Mouse (Mus musculus) kidney, postnatal 0 days (tissue): ENCODE measurements around the gene Fzd4. TPM values are rescaled to one million over a fixed set of nuclear protein-coding genes. Genes with fewer than 3 reads are reported as not detected.

Experiments
- ATAC-seq: fragments of 200-750 bp; cut with Nextera tagmentation; replicated peaks from 2 replicates; pipeline ENCODE4 v1.8.0; 2017; ENCODE audit warnings: low read depth, moderate number of reproducible peaks, moderate TSS enrichment, moderate library complexity; ENCODE audit not compliant: low FRiP score
- DNase-seq: peaks from one replicate; pipeline ENCODE4 v3.0.0-alpha.2; 2016; ENCODE audit warnings: low spot score
- H3K27ac ChIP-seq: fragments of 300-500 bp; sonication (generic); 2 replicates; pipeline ENCODE4 v1.5.1; 2014; ENCODE audit warnings: mild to moderate bottlenecking
- H3K27me3 ChIP-seq: fragments of 300-500 bp; sonication (generic); 2 replicates; pipeline ENCODE4 v1.6.1; 2014; ENCODE audit warnings: low read length, mixed read lengths; ENCODE audit not compliant: insufficient read depth
- H3K36me3 ChIP-seq: fragments of 300-500 bp; sonication (generic); 2 replicates; pipeline ENCODE4 v1.6.1; 2014; ENCODE audit warnings: low read length, mixed read lengths; ENCODE audit not compliant: insufficient read depth
- H3K4me1 ChIP-seq: fragments of 300-500 bp; sonication (generic); replicated peaks from 2 replicates; pipeline ENCODE4 v1.6.1; 2014; ENCODE audit warnings: antibody characterized with exemption, low read length, mixed read lengths; ENCODE audit not compliant: insufficient read depth
- H3K4me2 ChIP-seq: fragments of 300-500 bp; sonication (generic); 2 replicates; pipeline ENCODE4 v1.6.1; 2014; ENCODE audit warnings: mild to moderate bottlenecking, low read length, moderate library complexity, mixed read lengths
- H3K4me3 ChIP-seq: fragments of 300-500 bp; sonication (generic); replicated peaks from 2 replicates; pipeline ENCODE4 v1.5.1; 2014; ENCODE audit warnings: low read depth, low read length
- H3K9ac ChIP-seq: fragments of 300-500 bp; sonication (generic); 2 replicates; pipeline ENCODE4 v1.6.1; 2014; ENCODE audit warnings: low read depth, low read length
- H3K9me3 ChIP-seq: fragments of 300-500 bp; sonication (generic); replicated peaks from 2 replicates; pipeline ENCODE4 v1.6.1; 2016; ENCODE audit warnings: low read length, inconsistent platforms, mixed read lengths
- CTCF ChIP-seq: IDR thresholded peaks from 2 replicates; pipeline ENCODE4 v1.5.1; 2016; ENCODE audit warnings: antibody characterized with exemption, low read depth, mild to moderate bottlenecking, moderate library complexity
- WGBS: fragments of 180-500 bp; shearing (Covaris S2); extraction: QIAGEN DNeasy Blood & Tissue Kit; methylation state at CpG from one replicate; pipeline ENCODE4 v1.1.7; 2014; 5-methylcytosine and 5-hydroxymethylcytosine counted together
- polyA plus RNA-seq: library from polyadenylated mRNA; unstranded; fragments of >200 nt; fragmentation: Nextera tagmentation; extraction: Ambion mirVana; gene quantifications from 2 replicates; pipeline ENCODE4 v1.2.1, GENCODE M21; 2015

Fzd4 gene
- polyA plus RNA-seq, 1 experiment from 2014 or later = 29.6 TPM

DNA sequence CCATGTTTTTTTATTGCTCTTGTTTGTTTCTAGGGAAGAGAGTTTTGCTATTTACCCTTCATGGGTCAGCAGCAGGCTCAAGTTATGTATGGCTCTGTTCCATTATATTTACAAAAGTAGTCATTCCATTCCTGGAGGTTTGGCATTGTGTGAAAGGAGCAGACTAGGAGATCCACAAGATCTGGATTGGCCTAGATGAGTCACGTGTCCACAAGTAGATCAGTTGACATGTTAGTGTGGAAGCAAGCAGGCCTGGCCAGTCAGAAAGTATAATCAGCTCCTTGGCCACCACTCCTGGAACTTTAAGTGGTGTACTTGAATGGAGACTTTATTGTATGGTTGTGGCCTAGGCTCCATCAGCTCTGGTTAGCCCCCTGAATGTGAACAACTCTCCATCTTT, 25.2 kb downstream of the Fzd4 start:
- H3K9ac ChIP-seq = no peak overlapping the region
- no peak for TF ChIP-seq CTCF
- no peaks in the 10 kb centered on the region for H3K9me3 ChIP-seq
- peak overlapping the region; percentile 56 for H3K27ac ChIP-seq
- H3K4me3 ChIP-seq = no peak overlapping the region
- no peak for DNase-seq
- H3K4me1 ChIP-seq = peaks cover 9% of the 10 kb centered on the region
- peak; percentile 20; the same call in 1 of the 2 replicates for ATAC-seq
- WGBS = 73% methylated on average over 1 of the region's 1 CpGs
- no peaks in the 10 kb centered on the region for H3K36me3 ChIP-seq
- no peak overlapping the region for H3K4me2 ChIP-seq
- no peaks in the 10 kb centered on the region for H3K27me3 ChIP-seq

DNA sequence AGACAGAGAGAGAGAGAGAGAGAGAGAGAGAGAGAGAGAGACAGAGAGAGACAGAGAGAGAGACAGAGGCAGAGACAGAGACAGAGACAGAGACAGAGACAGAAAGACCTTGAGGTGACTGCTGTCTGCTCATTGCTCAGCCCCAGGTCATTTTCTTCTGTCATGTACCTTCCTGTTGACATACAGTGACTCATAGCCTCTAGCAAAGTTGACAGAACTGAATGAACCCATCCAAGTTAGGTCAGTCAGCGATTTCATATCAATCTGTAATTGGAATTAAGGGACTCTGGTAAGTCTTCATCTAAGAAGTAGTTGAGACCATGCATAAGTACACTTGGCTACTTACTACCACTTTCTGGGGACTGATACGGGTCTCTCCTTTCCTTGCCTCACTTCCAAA, 27.0 kb downstream of the Fzd4 start:
- Histone ChIP-seq H3K36me3 (no peaks in the 10 kb centered on the region), H3K27ac (no peak overlapping the region), H3K9me3 (no peaks in the 10 kb centered on the region), H3K27me3 (no peaks in the 10 kb centered on the region), H3K9ac (no peak overlapping the region), H3K4me3 (no peak overlapping the region), H3K4me1 (peaks cover 9% of the 10 kb centered on the region), H3K4me2 (no peak overlapping the region)
- 98% methylated on average over 2 of the region's 2 CpGs for WGBS
- no peak for TF ChIP-seq CTCF
- no peak for DNase-seq
- ATAC-seq = no peak

DNA sequence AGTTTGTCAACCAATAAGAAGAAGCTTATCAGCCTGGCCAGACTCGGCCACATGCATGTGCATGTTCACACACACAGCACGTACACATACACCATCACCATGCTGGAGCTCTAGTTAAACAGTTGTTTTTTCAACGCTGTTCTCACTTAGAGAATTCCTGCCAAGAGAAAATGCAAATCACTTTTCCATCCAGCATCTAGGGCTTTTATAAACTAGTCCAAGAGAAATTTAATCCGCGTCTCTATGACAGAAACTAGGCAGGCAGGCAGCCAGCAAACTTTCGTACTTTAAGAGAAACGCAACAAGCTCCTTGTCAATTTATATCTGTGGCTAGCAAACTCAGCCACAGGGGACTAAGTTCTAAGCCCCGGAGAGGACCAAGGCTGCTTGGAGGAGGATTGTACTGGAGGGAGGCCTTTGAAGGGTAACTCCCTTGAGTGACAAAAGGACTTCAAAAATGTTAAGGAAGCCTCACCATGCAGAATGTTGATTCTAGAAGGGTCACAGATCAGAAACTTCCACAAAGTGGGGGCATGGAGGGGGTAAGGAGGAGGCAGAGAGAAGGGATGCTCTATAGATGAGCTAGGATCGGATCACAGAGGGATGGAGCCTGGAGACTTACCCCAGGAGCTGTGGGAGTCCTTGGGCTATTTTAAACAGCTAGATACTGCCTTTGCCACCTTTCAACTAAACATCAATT, 29.2 kb downstream of the Fzd4 start:
- DNase-seq (no peak), ATAC-seq (no peak)
- no peak overlapping the region for H3K4me2 ChIP-seq
- no peaks in the 10 kb centered on the region for H3K27me3 ChIP-seq
- H3K4me3 ChIP-seq = no peak overlapping the region
- H3K27ac ChIP-seq = peak overlapping the region; percentile 87
- no peak for TF ChIP-seq CTCF
- H3K9me3 ChIP-seq = no peaks in the 10 kb centered on the region
- no peaks in the 10 kb centered on the region for H3K36me3 ChIP-seq
- H3K4me1 ChIP-seq = peaks cover 9% of the 10 kb centered on the region; the same call in 1 of the 2 replicates
- no peak overlapping the region for H3K9ac ChIP-seq
- 31% methylated on average over 9 of the region's 9 CpGs for WGBS

DNA sequence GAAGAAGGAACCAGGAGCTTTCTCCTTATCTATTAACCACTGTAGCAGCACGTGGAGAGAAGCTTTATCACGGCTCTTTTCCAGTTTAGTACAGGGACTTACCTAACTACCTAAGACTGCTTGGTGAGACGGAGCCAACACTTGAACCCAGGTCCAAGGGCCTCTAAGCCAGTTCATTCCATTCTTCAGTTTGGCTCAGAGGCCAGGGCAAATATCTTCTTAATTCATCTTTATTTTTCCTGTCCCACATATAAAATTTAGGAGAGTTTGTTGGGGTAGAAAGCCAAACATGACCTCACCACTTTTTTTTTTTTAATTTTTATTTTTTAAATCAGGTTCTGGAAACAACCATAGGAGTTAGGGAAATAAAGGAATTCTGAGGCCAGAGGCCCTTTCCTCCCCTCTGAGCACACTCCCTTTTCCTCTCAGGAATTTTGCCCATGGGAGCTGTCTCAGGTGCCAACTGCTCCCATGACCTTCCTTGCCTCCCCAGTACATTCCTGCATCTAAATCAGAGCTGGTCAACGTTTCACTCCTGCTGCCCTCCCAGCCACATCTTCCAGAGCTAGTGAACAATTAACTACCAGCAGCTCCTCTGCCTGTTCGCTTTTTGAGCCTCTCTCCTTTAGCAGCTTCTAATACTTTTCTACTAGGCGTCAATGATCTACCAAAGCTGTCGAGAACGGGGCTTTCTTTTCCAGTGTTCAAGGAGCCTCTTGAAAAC, 29.9 kb downstream of the Fzd4 start:
- DNase-seq (peak; percentile 86), ATAC-seq (peak; percentile 90)
- H3K27ac ChIP-seq = peak overlapping the region; percentile 87
- 0 out of 2 replicates have a peak overlapping the region, but pooled peaks have one; percentile 16 for H3K4me2 ChIP-seq
- H3K9ac ChIP-seq = no peak overlapping the region
- no peaks in the 10 kb centered on the region for H3K9me3 ChIP-seq
- 28% methylated on average over 8 of the region's 8 CpGs for WGBS
- H3K4me1 ChIP-seq = peaks cover 9% of the 10 kb centered on the region; the same call in 1 of the 2 replicates
- no peak for TF ChIP-seq CTCF
- H3K27me3 ChIP-seq = no peaks in the 10 kb centered on the region
- H3K36me3 ChIP-seq = no peaks in the 10 kb centered on the region
- no peak overlapping the region for H3K4me3 ChIP-seq

DNA sequence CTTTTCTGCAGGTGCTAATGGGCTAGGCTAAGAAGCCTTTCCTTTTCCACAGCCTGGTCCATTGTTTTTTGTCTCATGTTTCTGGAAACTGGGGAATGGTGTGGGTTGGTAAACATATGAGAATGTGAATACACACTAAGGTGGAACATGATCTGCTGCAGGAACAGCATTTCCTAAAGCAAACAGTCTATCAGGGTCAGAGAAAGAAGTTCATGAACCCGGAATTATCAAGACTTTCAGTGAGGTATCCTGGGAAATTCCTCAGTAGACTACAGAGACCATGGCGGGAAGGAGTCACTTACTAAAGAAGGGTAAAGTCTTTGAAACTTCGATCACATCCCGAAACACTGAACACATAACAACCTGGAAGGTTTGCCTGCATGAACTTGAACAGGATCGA, 32.2 kb downstream of the Fzd4 start:
- Histone ChIP-seq H3K36me3 (no peaks in the 10 kb centered on the region), H3K4me2 (no peak overlapping the region), H3K27me3 (no peaks in the 10 kb centered on the region), H3K9me3 (no peaks in the 10 kb centered on the region), H3K9ac (no peak overlapping the region), H3K27ac (no peak overlapping the region), H3K4me1 (peaks cover 9% of the 10 kb centered on the region; the same call in 1 of the 2 replicates), H3K4me3 (no peak overlapping the region)
- TF ChIP-seq CTCF = no peak
- ATAC-seq = no peak
- DNase-seq = no peak
- WGBS = 70% methylated on average over 5 of the region's 5 CpGs

DNA sequence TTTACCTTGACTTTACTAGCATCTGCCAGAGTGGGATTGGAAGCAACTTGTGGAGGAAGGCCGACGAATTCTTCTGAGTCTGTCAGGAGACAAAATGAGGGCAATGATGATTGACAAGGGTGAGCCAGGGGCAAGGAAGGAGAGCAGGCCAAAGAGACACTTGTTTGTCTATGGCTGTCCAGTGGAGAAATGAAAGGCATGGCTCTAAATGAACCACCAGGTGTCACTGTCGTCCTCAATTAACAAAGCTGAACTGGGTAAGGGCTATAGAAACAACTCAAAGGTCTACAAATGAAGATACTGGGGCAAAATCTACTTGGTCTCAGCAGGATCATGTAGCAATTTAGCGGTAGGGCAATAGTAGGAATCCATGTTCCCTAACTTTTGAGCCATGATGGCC, 33.4 kb downstream of the Fzd4 start:
- no peaks in the 10 kb centered on the region for H3K9me3 ChIP-seq
- DNase-seq (peak; percentile 91), ATAC-seq (peak; percentile 53; the same call in 1 of the 2 replicates)
- H3K27me3 ChIP-seq = no peaks in the 10 kb centered on the region
- peaks cover 9% of the 10 kb centered on the region; the same call in 1 of the 2 replicates for H3K4me1 ChIP-seq
- H3K4me3 ChIP-seq = no peak overlapping the region
- peak; percentile 91 for TF ChIP-seq CTCF
- WGBS = 45% methylated on average over 4 of the region's 4 CpGs
- H3K4me2 ChIP-seq = no peak overlapping the region
- H3K27ac ChIP-seq = no peak overlapping the region
- H3K9ac ChIP-seq = no peak overlapping the region
- H3K36me3 ChIP-seq = no peaks in the 10 kb centered on the region
